Mouse (Mus musculus) T-helper 2 cell (primary cell): ENCODE data around the gene Acvrl1.

Experiments
- in situ Hi-C: fragments of 300-600 bp; cut with MboI, MseI; formaldehyde crosslinking; loops from one replicate; pipeline ENCODE4 v1.15.1; 2025; ENCODE audit warnings: high pct_unique_total_duplicates

Acvrl1 gene

DNA sequence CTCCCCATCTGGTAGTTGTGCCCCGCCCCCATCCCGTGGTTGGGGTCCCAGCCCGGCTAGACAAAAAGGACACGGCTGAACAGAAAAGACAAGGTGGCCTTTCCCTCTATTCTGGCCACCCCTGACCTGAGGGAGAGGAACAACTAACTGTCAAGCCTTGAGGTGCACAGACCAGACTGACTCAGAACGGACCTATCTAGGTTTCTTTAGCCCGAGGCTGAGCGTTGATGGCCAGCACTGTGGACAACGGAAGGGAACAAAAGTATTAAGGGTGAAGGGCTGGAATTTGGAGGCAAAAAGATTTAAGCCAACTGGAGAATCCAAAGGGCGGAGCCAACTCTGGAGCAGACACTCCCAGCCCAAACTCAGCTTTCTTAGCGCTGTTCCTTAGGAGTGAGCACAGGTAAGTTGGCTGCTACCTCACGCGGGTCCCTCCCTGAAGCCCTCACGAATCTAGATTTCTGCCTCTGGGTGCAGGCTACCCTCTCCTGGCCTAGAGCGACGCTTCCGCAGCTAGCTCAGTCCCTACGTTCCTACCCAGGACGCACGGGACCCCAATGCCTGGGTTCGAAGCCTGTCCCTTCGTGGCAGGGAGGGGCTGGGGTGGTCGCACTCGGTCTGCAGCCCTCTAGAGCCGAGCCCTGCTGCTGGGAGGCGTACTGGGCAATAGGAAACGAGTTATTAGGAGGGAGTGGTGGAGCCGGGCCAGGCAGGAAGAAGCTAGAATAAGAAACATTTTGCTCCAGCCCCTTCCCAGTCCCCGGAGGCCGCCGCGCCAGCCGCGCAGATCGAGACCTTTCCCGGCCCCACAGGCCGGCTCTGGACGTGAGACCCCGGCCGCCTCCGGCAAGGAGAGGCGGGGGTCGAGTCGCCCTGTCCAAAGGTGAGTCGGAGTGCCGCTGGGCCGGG is at the start of gene Acvrl1:
Acvrl1 (plus strand) TSS at position 342 of the 909 bp plus-strand sequence.
- in situ Hi-C loops, result no loop called here

DNA sequence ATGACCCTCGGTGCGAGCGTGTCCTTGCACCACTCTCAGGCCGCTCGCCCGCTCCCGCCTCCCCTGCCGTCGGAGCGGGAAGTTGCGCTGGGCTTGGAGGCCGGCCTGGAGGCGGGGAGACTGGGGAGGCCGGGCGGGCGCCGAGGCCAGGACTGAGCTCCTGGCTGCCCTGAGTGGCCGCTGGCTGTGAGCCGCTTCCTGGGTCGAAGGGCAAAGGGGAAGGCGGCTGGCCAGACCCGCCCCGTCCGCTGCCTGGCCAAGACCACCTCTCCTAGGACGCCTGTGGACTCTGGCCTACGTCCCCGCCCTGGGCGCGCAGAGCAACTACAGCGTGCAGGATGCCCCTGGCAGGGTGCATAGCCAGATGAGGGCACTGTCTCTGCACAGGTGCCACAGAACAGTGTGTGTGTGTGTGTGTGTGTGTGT is 49.6 kb upstream of the Acvrl1 start:
- in situ Hi-C loops, result no loop called here

DNA sequence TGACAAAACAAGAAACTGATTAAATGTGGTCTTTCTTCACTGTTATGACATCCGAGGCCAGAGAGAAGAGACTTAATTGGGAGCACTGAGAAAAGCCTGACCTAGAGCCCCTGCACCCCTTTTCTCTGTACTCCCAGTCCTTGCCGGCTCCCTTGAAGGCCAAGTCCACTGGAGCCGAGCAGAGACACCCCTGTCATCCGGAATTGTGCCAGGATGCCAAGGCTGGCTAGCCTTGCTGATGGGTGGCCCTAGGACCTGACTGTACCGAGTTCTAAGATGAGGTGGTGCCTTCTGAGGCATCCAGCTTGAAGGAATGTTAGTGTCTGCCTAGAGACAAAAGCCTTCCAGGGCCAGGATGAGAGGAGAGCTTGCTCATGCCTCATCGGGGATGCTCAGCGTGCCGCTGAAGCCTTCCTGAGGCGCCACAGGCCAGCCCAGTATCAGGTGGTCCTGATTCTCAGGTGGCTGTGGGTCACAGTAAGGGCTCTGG is 48.2 kb upstream of the Acvrl1 start:
- in situ Hi-C loops, result no loop called here

DNA sequence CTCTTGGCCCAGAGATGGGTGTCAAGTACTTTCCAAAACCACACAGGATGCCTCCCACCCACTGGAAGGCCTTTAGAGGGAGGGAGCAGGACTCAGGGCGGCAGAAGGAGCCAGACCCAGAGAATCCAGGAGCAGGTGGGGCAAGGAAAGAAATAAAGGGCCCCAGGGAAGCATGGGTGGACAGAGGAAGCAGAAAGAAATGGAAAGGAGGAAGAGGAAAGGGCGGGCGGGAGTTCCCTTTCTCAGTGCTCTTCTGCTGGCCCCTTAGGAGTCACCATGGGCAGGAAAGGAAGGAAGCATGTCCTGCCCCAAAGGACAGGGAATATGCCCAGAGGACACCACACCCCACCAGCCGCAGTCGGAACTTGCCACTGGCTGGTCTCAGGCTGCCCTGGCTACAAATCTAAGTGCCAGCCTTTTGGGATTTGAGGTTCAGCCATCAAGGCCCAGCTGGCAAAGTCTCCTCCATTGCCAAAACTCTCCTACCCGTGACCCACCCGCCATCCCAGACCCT is 47.2 kb upstream of the Acvrl1 start:
- in situ Hi-C loops, result no loop called here

DNA sequence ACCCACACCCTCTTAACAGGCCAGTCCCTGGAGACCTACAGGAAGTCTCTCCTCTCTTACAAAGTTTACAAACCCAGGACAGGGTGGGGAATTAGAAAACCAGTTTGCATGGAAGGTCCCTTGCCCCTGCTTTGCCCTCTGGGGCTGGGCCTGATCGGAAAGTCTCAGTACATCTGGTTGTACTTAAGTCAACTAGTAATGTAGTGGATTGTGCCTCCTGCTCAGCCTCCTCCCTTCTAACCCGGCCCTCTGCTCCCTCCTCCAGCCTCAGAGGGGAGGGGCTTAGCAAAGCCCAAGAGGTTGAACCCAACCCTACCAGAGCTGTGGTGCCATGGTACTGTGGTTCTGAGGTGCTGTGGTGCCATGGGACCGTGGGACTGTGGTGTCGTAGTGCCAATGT is 46.1 kb upstream of the Acvrl1 start:
- in situ Hi-C loops, result no loop called here

DNA sequence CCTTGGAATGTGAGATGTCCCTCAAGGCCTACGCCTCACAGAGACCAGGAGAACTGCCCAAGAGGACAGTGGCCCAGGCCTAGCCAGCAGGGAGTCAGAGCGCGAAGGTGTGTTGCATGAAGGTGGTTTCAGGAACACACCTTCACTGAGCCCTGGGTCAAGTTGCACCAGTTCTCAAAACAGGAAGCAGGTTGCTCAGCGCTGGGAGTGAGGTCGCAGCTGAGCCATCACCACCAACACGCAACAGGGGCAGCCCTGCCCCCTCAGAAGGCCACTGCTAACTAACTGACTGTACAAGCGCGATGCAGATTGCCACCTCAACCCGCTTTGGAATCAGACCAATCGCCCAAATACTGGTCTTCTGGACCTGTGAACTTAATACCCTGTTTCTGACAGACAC is 43.8 kb upstream of the Acvrl1 start:
- in situ Hi-C loops, result no loop called here

DNA sequence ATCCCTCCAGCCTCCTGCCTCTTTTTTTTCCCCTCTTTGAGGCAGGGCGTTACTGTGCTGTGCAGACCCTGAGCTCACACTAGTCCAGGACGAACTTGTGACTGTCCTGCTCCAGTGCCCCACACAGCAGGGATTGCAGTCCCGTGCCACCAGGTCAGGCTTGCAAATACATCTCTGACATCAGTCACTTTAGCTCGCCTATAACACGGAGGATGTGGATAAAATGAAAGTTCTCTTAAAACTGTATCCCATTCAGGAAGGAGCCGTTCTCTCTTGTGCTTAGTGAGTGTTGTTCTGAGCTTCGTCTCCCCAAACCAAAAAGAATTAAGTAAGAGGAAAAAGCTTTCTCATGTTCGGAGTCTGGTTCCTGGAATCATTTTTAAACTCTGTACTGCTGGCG is 41.9 kb upstream of the Acvrl1 start:
- in situ Hi-C loops, result no loop called here

DNA sequence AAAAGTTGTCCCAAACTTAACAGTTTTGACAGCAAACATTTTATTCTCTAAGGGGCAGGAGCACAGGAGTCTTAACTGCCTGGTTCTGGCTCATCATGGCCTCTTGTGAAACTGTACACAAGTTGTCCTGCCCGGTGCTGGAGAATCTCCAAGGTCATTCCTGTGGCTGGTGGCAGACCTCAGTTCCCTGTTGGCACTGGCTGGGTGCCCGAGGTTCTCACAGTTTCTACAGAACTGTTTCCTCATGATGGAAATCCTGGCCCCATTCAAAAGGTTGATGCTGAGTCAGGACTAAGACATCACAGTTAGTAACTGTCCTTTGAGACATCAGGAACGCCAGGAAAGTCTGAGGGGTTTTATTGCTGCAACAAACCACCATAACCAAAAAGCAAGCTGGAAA is 41.4 kb upstream of the Acvrl1 start:
- in situ Hi-C loops, result no loop called here

DNA sequence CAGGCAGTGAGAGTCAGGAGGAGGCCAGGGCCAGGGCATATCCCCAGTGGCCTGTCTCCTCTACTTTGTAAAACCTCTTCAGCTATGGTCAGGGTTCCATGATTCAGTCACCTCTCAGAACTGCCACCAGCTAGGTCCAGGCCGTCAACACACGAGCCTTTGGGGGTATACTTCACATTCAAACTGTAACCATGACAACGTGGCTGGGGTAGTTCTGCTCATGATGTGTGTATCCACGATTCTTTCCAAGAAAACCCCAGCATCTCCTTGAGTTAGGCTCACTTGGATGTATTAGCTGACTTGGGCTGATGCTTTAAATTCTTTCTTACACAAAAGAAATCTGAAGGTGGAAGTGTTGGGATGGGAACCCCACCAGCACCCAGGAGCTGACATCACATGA is 40.0 kb upstream of the Acvrl1 start:
- in situ Hi-C loops, result no loop called here

DNA sequence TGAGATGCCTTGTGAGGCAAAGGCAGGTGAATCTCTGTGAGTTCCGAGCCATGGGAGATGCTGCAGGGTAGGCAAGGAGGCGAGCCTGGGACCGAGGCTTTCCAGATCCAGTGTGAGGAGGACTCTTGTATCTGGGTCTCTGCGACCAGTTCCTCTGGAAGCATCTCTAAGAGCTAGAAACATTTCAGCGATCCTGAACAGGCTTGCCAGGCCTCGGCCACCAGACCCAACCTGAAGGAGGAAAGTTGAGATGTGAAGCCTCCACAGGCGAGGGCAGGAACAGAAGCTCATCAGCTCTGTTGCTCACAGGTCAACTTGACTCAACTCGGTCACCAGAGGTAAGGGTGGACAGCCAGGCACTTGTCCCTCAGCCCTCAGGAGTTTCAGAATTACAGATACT is 36.8 kb upstream of the Acvrl1 start:
- in situ Hi-C loops, result no loop called here

DNA sequence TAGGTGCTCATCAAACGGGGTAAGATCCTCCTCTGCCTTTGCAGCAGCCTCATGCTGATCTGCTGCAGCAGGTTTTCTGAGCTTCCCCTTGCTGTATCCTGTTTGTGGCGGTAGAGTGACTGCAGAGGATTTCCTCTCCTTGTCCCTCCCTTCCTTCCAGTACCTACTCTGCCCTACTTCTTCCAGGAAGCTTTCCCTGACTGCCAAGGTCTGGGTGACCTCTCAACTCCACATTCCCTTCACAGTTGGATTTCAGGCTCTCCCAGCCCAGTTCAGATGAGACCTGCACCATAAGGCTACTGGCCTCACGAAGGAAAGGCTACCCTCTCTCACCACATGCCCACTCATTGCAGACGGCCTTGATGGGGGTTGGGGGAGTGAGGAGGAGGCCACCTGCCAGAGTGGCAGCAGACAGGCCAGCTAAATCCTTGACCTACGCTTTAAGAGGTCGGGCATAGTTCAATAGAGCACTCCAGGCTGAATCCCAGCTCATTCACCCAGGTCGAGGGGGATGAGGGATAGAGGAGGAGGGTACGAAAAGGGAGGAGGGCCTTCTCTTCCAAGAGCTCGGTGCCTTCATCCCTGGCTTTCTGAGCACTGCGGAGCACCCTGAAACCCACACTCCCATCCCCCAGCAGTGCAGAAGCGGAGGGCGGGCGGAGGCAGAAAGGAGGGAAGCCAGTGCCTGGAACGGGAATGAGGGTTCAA is 36.0 kb upstream of the Acvrl1 start:
- in situ Hi-C loops, result no loop called here

DNA sequence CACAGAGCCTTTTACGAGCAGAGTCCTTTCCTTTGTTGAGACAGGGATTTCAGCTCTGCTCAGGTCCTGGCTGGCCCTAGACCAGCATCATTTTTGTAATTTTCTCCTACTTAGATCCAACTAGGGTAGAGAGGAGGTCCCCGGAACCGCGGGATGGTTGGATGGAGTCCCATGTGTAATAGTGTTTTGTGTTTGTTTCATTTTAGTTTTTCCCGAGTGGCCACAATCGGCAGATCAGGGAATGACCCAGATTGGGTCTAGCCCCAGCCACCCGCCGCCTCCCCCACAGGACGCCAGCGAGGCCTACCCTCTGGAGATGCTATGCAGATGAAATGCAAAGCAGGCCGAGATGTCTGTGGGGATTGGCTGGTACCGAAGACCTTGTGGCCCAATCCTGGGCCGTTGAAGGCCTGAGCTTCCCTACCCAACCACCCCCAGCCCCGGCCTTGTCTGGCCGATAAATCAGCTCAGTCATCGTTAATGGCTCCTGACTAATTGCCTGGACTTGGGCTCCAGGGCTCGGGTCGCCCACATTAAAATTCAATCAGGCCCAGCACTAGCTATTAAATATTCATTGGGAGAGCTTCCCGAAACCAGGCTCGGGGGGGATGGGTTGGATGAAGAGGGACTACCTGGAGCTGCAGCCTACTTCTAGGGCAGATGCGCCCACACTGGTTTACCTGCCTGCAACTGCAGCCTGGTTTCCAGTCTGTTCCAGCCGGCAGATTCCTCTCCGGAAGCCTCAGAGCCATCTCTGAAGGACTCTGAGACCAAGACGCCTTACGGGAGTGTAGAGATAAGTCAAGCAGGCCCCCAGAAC is 35.3 kb upstream of the Acvrl1 start:
- in situ Hi-C loops, result no loop called here

DNA sequence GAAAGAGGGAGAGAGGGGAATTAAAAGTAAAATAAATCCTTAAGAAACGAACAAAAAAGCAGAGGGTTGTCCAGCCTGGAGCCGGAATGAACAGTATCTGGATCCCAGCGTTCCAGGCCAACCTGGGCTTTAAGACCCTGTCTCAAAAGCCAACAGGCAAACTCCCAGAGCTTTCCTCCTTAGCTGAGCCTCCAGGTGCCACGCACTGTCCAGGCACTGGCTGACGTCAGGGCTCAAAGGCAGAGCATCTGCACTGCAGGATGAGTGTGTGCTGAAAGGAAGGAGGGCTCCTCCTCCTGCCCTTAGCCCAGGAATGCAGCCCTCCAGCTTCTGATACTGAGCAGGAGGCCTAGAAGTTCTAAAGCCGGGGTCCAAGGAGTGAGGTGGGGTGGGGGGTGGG is 34.3 kb upstream of the Acvrl1 start:
- in situ Hi-C loops, result no loop called here

DNA sequence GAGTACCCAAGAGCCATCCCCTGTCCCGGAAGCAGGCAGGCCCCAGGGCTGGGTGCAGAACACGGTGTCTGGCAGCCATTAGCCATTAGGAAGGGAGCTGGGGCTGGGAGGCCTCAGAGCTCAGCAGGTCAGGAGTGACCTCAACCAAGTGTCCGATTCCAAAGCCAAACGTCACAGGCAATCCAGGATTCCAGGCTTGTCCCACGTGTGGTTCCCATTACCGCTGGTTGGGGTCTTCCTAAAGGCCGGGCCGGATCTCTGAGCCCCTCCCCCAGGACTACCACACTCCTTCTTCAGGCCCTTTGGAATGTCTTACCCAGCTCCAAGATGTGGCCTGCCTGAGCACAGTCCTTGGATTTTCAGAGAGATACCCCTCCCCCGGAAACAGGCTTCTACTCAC is 33.3 kb upstream of the Acvrl1 start:
- in situ Hi-C loops, result no loop called here

DNA sequence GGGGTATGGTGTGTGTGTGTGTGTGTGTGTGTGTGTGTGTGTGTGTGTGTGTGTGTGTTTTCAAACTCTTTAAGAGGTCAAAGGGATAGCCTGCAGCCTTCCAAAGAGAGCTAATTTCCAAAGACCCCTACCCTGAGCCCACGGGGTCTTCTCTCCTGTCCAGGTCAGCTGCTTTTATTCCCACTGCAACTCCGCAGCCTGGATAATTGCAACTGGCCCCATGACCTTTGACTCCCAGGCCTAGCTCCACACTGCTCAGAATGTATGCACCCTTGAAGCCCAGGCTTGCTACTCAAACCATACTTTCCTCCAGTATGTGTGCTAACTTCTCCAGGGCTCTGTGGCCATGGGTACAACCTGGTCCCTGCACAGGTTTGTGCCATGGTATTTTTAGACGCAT is 32.9 kb upstream of the Acvrl1 start:
- in situ Hi-C loops, result no loop called here

DNA sequence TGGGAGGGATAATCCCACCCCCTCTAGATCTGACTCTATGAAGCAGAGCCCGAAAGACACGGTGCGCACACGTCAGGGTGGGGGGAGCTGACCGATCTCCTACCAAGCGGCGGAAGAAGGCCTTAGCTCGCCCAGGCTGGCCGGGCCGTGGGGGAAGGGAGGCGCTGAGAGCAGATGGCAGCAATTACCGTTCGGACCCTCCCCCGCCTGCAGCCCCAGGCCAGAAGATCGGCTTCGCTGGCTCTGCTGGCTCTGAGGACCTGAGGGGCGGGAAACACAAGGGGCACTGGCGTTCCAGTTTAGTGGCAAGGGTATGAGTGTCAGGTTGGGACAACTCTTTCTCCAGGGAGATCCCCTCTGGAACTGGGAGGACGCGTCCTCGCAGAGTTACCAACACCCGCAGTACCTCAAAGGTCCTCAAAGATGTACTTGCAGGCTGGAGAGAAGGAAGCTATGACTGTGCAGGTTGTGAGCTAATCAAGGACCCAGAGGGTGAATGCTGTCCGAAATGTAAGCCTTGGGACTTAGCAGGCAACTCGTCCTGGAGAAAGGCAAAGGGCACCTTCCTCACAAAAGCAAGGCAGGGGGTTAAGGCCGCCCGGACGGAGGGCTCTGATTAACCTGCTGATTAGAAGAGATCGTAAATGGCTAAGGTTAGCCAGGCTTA is 30.2 kb upstream of the Acvrl1 start:
- in situ Hi-C loops, result no loop called here

DNA sequence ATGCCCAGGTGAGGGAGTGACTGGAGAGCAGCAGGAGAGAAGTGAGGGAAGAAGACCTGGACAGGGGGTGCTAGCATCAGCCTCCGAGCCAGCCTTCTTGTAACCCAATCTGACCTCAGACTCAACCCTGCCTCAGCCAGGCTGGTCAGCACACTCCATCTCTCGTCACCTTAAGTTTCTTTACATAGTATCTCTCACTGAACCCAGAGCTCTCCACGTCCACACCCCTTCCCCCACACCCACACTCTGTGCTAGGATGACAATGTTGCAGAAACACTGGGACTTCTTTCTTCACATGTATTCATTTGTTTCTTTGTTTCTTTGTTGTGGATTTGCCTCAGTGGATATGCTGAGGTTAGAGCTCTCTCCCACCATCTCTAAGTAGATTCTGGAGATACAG is 27.3 kb upstream of the Acvrl1 start:
- in situ Hi-C loops, result no loop called here

DNA sequence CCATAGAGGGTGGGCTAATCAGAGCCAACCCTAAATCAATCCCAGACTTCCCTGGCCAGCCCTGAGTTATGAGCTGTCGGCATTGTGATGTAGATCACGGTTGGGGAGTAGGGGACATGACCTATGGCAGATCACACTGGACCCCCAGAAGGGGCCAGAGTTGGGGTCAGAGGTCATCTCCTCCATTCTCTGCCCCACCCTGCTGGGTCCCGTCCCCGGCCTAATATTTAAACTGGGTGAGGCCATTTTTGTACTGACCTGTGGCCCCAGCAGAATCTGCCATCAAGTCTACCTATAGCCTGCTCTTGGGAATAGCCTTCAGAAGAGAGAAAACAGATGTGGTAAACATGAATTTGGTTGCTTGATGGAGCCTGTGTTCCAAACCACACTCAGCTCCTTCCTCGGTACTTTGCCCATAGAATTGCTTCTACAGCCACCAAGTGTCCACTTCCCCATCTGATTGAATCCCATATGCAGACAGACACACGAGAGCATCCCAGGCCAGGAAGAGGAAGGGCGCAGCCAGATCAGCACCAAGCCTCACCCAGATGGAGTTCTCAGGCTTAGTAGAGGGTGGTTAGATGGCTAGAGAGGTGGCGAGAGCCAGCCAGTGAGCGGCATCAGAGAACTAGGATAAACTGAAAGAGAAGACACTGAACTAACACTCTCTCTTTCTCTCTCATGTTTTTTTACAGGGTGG is 24.6 kb upstream of the Acvrl1 start:
- in situ Hi-C loops, result no loop called here

DNA sequence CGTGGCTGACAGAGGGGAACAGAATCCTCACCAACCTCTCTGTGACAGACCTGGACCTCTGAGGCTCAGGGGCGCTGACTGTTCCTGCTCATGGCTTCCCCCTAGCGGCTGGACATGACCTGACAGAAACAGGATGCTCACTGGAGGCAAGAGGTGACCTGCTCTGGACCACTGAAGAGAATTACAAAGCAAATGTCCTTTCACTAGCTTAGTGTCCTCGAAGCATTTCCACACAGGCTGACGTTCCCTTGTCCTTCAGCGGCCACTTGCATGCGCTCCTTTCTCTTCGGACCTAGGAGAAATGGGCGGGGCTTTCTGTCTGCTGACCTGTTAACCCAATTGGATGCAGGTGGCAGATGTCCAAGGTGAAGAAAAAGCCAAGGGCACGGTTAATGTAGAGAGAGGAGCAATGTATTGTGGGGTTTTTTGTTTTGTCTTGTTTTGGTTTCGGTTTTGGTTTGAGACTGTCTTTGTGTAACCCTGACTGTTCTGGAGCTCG is 22.8 kb upstream of the Acvrl1 start:
- in situ Hi-C loops, result no loop called here

DNA sequence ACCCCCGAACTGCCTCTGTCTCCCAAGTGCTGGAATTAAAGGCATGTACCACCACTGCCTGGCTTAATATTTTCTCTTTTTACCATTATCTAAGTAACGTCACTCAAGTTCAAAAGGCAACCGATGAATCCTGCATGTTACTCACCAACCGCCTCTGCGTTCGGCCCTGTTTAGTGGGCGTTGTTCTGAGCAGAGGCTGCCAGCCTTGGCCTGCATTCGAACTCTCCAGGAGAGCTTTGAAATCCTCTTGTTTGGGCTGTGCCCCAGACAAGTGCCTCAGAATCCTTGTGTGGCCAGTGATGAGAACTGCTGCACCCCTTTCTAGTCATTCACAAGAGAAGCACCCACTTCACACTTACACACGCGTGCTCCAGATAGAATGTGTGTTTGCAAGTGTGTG is 22.3 kb upstream of the Acvrl1 start:
- in situ Hi-C loops, result no loop called here
